Mouse (Mus musculus) midbrain, postnatal 0 days (tissue): ENCODE measurements at regions not wholly inside any gene's neighbourhood (a gene's known extent, or its start where the extent isn't known, plus 50 kb on each side); places are given as distances from the start of the nearest gene placed in this dataset.

Source experiments
- ATAC-seq: fragments of 200-750 bp; cut with Nextera tagmentation; 2 replicates; pipeline ENCODE4 v1.8.0; 2017; ENCODE audit warnings: moderate number of reproducible peaks, mild to moderate bottlenecking, moderate TSS enrichment, moderate library complexity; ENCODE audit not compliant: low FRiP score
- DNase-seq: peaks from one replicate; pipeline ENCODE4 v3.0.0-alpha.2; 2015; ENCODE audit warnings: low spot score
- H3K27ac ChIP-seq: fragments of 300-500 bp; sonication (generic); 2 replicates; pipeline ENCODE4 v1.5.1; 2014; ENCODE audit warnings: low read depth, mild to moderate bottlenecking, low read length, mixed read lengths
- H3K27me3 ChIP-seq: fragments of 300-500 bp; sonication (generic); 2 replicates; pipeline ENCODE4 v1.6.1; 2014; ENCODE audit warnings: low read length, control low read depth, mixed read lengths; ENCODE audit not compliant: insufficient read depth
- H3K36me3 ChIP-seq: fragments of 300-500 bp; sonication (generic); 2 replicates; pipeline ENCODE4 v1.6.1; 2014; ENCODE audit warnings: low read length, control low read depth, mixed read lengths; ENCODE audit not compliant: insufficient read depth
- H3K4me1 ChIP-seq: fragments of 300-500 bp; sonication (generic); 2 replicates; pipeline ENCODE4 v1.6.1; 2014; ENCODE audit warnings: mild to moderate bottlenecking, control low read depth, antibody characterized with exemption, low read length, mixed read lengths; ENCODE audit not compliant: insufficient read depth
- H3K4me2 ChIP-seq: fragments of 300-500 bp; sonication (generic); 2 replicates; pipeline ENCODE4 v1.6.1; 2014; ENCODE audit warnings: low read depth, mild to moderate bottlenecking, low read length, mixed read lengths; ENCODE audit not compliant: poor library complexity, severe bottlenecking
- H3K4me3 ChIP-seq: fragments of 300-500 bp; sonication (generic); 2 replicates; pipeline ENCODE4 v1.5.1; 2014; ENCODE audit warnings: low read depth, mild to moderate bottlenecking, low read length, moderate library complexity
- H3K9ac ChIP-seq: fragments of 300-500 bp; sonication (generic); replicated peaks from 2 replicates; pipeline ENCODE4 v1.6.1; 2014; ENCODE audit warnings: mild to moderate bottlenecking, low read length, moderate library complexity, mixed read lengths; ENCODE audit not compliant: poor library complexity, severe bottlenecking
- H3K9me3 ChIP-seq: fragments of 300-500 bp; sonication (generic); 2 replicates; pipeline ENCODE4 v1.6.1; 2016; ENCODE audit warnings: low read length, control low read depth
- CTCF ChIP-seq: IDR thresholded peaks from 2 replicates; pipeline ENCODE4 v1.5.1; 2016; ENCODE audit warnings: antibody characterized with exemption, mild to moderate bottlenecking
- WGBS: fragments of 180-500 bp; shearing (Covaris S2); extraction: QIAGEN DNeasy Blood & Tissue Kit; methylation state at CpG from one replicate; pipeline ENCODE4 v1.1.7; 2014; 5-methylcytosine and 5-hydroxymethylcytosine counted together

- Histone ChIP-seq H3K27me3 (no peaks in the 10 kb centered on the region), H3K36me3 (no peaks in the 10 kb centered on the region), H3K4me2 (no peak overlapping the region), H3K27ac (no peak overlapping the region), H3K4me1 (no peaks in the 10 kb centered on the region), H3K4me3 (no peak overlapping the region), H3K9ac (no peak overlapping the region), H3K9me3 (no peaks in the 10 kb centered on the region)
- no peak for DNase-seq
- ATAC-seq, result no peak
- TF ChIP-seq CTCF, result no peak
- 41% methylated on average over 7 of the region's 7 CpGs for WGBS
Measured at GRCm38 (mm10) chr9:43492236-43493000, 181.8 kb downstream of the Trim29 start.

GRCm38 (mm10) chr9:43498596-43498995 lies 187.9 kb downstream of the Trim29 start:
- Histone ChIP-seq H3K4me2 (no peak overlapping the region), H3K9ac (no peak overlapping the region), H3K9me3 (no peaks in the 10 kb centered on the region), H3K4me3 (no peak overlapping the region), H3K27ac (no peak overlapping the region), H3K36me3 (no peaks in the 10 kb centered on the region), H3K4me1 (no peaks in the 10 kb centered on the region), H3K27me3 (no peaks in the 10 kb centered on the region)
- no peak for TF ChIP-seq CTCF
- DNase-seq (no peak), ATAC-seq (no peak)
- 76% methylated on average over 13 of the region's 14 CpGs for WGBS

GRCm38 (mm10) chr9:43504270-43504932 lies 193.8 kb downstream of the Trim29 start:
- Histone ChIP-seq H3K9me3 (no peaks in the 10 kb centered on the region), H3K4me3 (no peak overlapping the region), H3K4me2 (no peak overlapping the region), H3K9ac (no peak overlapping the region), H3K36me3 (no peaks in the 10 kb centered on the region), H3K4me1 (peaks cover 4% of the 10 kb centered on the region; the same call in 1 of the 2 replicates), H3K27ac (no peak overlapping the region), H3K27me3 (no peaks in the 10 kb centered on the region)
- DNase-seq (no peak), ATAC-seq (no peak)
- no peak for TF ChIP-seq CTCF
- 54% methylated on average over 14 of the region's 14 CpGs for WGBS

- ATAC-seq, result no peak
- H3K36me3 ChIP-seq, result no peaks in the 10 kb centered on the region
- H3K27ac ChIP-seq, result no peak overlapping the region
- no peaks in the 10 kb centered on the region for H3K9me3 ChIP-seq
- no peaks in the 10 kb centered on the region for H3K27me3 ChIP-seq
- no peak overlapping the region for H3K9ac ChIP-seq
- H3K4me1 ChIP-seq, result peaks cover 4% of the 10 kb centered on the region; the same call in 1 of the 2 replicates
- WGBS, result 42% methylated on average over 4 of the region's 4 CpGs
- no peak for TF ChIP-seq CTCF
- no peak overlapping the region for H3K4me3 ChIP-seq
- no peak overlapping the region for H3K4me2 ChIP-seq
- peak; percentile 51 for DNase-seq
Measured at GRCm38 (mm10) chr9:43505856-43506255, 195.2 kb downstream of the Trim29 start.

GRCm38 (mm10) chr9:43506276-43506675 lies 195.6 kb downstream of the Trim29 start:
- Histone ChIP-seq H3K9ac (no peak overlapping the region), H3K36me3 (no peaks in the 10 kb centered on the region), H3K27ac (no peak overlapping the region), H3K9me3 (no peaks in the 10 kb centered on the region), H3K4me3 (no peak overlapping the region), H3K27me3 (no peaks in the 10 kb centered on the region), H3K4me2 (no peak overlapping the region), H3K4me1 (peaks cover 4% of the 10 kb centered on the region; the same call in 1 of the 2 replicates)
- ATAC-seq, result no peak
- DNase-seq, result no peak
- no peak for TF ChIP-seq CTCF
- WGBS, result 54% methylated on average over 6 of the region's 6 CpGs

- Histone ChIP-seq H3K36me3 (no peaks in the 10 kb centered on the region), H3K9me3 (no peaks in the 10 kb centered on the region), H3K4me2 (no peak overlapping the region), H3K27ac (no peak overlapping the region), H3K9ac (no peak overlapping the region), H3K27me3 (no peaks in the 10 kb centered on the region), H3K4me3 (no peak overlapping the region), H3K4me1 (no peaks in the 10 kb centered on the region)
- DNase-seq (no peak), ATAC-seq (no peak)
- no peak for TF ChIP-seq CTCF
- WGBS, result 47% methylated on average over 6 of the region's 6 CpGs
Measured at GRCm38 (mm10) chr9:43512806-43513205, 202.2 kb downstream of the Trim29 start.
